Mouse (Mus musculus): ENCODE results near the gene Erc2. TPM values are rescaled to one million over a fixed set of nuclear protein-coding genes. Genes with fewer than 3 reads are reported as not detected.

Gene Erc2
- polyA plus RNA-seq, 1 experiment from 2014 or later = 83.8 TPM

DNA sequence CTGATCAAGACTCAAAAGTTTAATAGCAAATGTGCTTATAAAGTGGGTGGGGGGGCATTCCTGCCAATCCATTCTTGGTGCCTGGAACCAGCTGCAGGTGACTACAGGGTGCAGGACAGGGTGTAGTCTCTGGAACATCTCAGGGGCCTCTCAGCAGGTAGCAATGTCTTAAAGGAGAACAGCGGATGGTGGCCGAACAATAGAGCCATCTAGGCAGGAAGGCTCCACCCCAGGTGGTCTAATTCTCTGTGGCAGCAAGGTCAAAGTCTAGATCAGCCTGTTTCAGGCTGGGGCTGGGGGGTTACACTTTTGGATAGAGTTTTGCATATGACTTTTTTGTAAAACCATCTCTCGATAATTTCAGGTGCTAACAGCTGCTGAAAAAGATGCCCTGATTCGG lies 51.9 kb downstream of the Erc2 start:
- Histone ChIP-seq H3K27ac (no peak overlapping the region), H3K9ac (no peak overlapping the region), H3K4me3 (replicated peaks; ENCODE audit: low read length) (no peak overlapping the region), H3K27me3 (ENCODE audit: control insufficient read depth, insufficient read depth, low read length) (no peaks in the 10 kb centered on the region), H3K36me3 (replicated peaks; ENCODE audit: control insufficient read depth, insufficient read depth) (no peaks in the 10 kb centered on the region), H3K4me1 (replicated peaks; ENCODE audit: control insufficient read depth, insufficient read depth, low read length) (no peaks in the 10 kb centered on the region), H3K4me2 (replicated peaks) (no peak overlapping the region), H3K9me3 (ENCODE audit: control insufficient read depth, low read length) (no peaks in the 10 kb centered on the region)
- DNase-seq (ENCODE audit: low spot score) (no peak), ATAC-seq (ENCODE audit: low FRiP score) (no peak)
- 75% methylated on average over 4 of the region's 4 CpGs for WGBS

DNA sequence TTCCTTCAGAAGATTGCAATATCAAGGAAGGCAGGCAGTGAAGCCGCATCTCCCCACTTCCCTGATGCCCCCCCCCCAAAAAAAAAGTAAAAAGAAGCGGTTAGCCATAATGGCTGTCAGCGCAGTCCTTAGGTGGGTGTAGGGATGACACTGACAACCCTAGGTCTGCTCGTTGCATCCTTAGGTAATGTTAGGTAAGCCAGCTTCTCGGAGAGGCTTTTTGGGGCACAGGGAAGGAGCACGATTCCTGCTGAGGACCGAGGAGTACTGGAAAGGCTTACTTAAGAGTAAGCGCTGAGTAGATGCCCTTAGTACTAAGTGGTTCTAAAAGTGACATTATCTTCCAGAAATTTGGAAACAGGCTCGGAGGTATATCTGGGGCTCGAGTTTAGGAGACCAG lies 52.3 kb downstream of the Erc2 start:
- WGBS = 90% methylated on average over 10 of the region's 10 CpGs
- no peak for ATAC-seq (ENCODE audit: low FRiP score)
- Histone ChIP-seq H3K4me1 (replicated peaks; ENCODE audit: control insufficient read depth, insufficient read depth, low read length) (no peaks in the 10 kb centered on the region), H3K9me3 (ENCODE audit: control insufficient read depth, low read length) (no peaks in the 10 kb centered on the region), H3K27ac (no peak overlapping the region), H3K36me3 (replicated peaks; ENCODE audit: control insufficient read depth, insufficient read depth) (no peaks in the 10 kb centered on the region), H3K9ac (no peak overlapping the region), H3K4me2 (replicated peaks) (no peak overlapping the region), H3K27me3 (ENCODE audit: control insufficient read depth, insufficient read depth, low read length) (no peaks in the 10 kb centered on the region), H3K4me3 (replicated peaks; ENCODE audit: low read length) (no peak overlapping the region)
- no peak for DNase-seq (ENCODE audit: low spot score)

DNA sequence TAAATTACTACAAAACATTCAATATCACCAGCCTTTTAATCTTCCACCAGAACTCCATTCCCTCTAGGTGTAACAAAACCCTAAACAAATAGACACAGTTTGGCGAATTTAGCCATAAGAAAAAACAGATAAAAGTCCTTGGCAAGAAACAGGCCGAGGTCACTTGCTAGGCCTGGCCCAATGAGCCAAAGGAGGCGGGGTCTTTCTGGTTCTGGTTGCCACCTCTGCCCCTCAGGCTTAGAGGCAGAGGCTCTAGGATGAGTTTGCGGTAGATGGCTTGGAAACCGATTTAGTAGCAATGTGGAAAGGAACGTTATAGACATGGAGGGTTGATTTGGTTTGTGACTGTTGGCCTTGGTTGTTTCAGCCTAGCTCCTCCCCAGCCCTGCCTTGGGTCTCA lies 52.8 kb downstream of the Erc2 start:
- ATAC-seq (ENCODE audit: low FRiP score) (no peak), DNase-seq (ENCODE audit: low spot score) (no peak)
- Histone ChIP-seq H3K4me1 (replicated peaks; ENCODE audit: control insufficient read depth, insufficient read depth, low read length) (no peaks in the 10 kb centered on the region), H3K27ac (no peak overlapping the region), H3K4me2 (replicated peaks) (no peak overlapping the region), H3K4me3 (replicated peaks; ENCODE audit: low read length) (no peak overlapping the region), H3K9me3 (ENCODE audit: control insufficient read depth, low read length) (no peaks in the 10 kb centered on the region), H3K9ac (no peak overlapping the region), H3K27me3 (ENCODE audit: control insufficient read depth, insufficient read depth, low read length) (no peaks in the 10 kb centered on the region), H3K36me3 (replicated peaks; ENCODE audit: control insufficient read depth, insufficient read depth) (no peaks in the 10 kb centered on the region)
- 92% methylated on average over 6 of the region's 6 CpGs for WGBS

DNA sequence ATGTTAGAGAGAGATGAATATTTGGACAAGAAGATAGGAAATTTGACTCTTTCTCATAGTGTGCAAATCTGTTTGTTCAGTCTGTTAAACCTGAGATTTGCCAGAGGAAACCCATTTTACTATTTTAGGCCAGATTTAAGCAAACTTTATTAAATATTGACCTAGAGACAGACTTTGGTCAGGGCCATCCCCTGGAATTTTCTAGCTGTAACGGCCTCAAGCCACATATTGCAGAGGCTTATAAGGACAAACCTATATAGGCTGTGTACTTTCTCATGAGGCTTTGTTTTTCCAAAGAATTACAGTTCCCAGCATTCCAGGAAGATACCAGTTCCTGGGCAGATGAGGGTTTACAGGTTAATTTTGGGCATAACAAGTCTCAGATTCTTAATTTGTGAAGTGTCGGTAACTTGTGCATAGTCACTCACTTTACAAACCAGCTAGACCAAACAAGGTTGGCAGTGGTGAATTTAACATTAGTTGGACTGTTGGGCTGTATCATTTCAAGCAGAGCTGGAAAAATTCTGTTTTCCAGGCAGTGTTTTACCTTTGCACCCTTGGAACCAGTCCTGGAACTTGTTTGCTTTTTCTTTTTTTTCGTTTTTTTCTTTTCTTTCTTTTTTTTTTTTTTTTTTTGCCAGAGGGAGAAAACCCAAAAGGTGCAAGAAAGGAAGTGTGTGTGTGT lies 60.3 kb downstream of the Erc2 start:
- Histone ChIP-seq H3K4me1 (replicated peaks; ENCODE audit: control insufficient read depth, insufficient read depth, low read length) (no peaks in the 10 kb centered on the region), H3K36me3 (replicated peaks; ENCODE audit: control insufficient read depth, insufficient read depth) (no peaks in the 10 kb centered on the region), H3K4me3 (replicated peaks; ENCODE audit: low read length) (no peak overlapping the region), H3K9ac (no peak overlapping the region), H3K9me3 (ENCODE audit: control insufficient read depth, low read length) (no peaks in the 10 kb centered on the region), H3K27ac (no peak overlapping the region), H3K27me3 (ENCODE audit: control insufficient read depth, insufficient read depth, low read length) (no peaks in the 10 kb centered on the region), H3K4me2 (replicated peaks) (no peak overlapping the region)
- ATAC-seq (ENCODE audit: low FRiP score) (no peak), DNase-seq (ENCODE audit: low spot score) (no peak)
- WGBS = 82% methylated on average over 3 of the region's 3 CpGs

DNA sequence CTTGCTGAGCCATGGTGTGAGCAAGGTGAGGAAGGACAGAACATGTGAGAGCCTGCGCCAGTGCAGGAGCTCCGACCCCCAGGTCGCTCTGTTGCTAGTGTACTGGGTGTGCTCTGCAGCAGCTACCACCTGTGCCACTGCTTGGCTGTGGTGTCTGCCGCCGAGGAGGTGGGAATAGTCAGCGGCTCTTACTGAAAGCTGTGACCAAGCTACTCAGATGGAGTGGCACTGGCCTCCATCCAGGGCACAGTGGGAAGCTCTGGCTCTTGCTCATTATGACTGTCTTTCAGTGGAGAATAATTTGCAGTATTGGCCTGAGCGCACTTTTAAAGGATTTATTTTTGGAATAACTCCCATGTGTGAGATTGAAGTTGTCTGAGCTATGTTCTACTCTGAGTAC lies 73.6 kb downstream of the Erc2 start:
- Histone ChIP-seq H3K9me3 (ENCODE audit: control insufficient read depth, low read length) (no peaks in the 10 kb centered on the region), H3K9ac (no peak overlapping the region), H3K27me3 (ENCODE audit: control insufficient read depth, insufficient read depth, low read length) (no peaks in the 10 kb centered on the region), H3K27ac (no peak overlapping the region), H3K4me3 (replicated peaks; ENCODE audit: low read length) (no peak overlapping the region), H3K36me3 (replicated peaks; ENCODE audit: control insufficient read depth, insufficient read depth) (no peaks in the 10 kb centered on the region), H3K4me2 (replicated peaks) (no peak overlapping the region), H3K4me1 (replicated peaks; ENCODE audit: control insufficient read depth, insufficient read depth, low read length) (no peaks in the 10 kb centered on the region)
- WGBS = 77% methylated on average over 7 of the region's 7 CpGs
- ATAC-seq (ENCODE audit: low FRiP score) (no peak), DNase-seq (ENCODE audit: low spot score) (peak; percentile 39)

DNA sequence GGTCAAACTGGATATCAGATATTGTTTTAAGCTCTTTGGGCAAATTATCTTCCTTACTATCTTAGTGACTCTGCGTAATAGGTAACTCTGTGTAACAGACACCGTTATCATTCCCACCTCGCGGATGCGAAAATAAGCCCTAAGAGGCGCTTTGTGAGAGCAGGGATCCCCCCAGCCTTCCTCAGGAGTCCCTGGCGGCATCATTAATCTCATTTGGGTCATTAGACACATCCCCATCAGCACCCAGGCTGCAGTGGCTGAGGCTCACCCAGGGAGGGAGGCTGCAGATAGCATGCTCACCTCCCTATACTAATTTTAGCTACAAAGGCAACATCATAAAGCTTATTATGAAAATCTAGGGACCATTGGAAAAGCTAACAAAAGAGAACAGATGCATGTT lies 95.1 kb downstream of the Erc2 start:
- ATAC-seq (ENCODE audit: low FRiP score) (no peak), DNase-seq (ENCODE audit: low spot score) (no peak)
- Histone ChIP-seq H3K4me2 (replicated peaks) (no peak overlapping the region), H3K9me3 (ENCODE audit: control insufficient read depth, low read length) (no peaks in the 10 kb centered on the region), H3K36me3 (replicated peaks; ENCODE audit: control insufficient read depth, insufficient read depth) (no peaks in the 10 kb centered on the region), H3K4me3 (replicated peaks; ENCODE audit: low read length) (no peak overlapping the region), H3K9ac (no peak overlapping the region), H3K27me3 (ENCODE audit: control insufficient read depth, insufficient read depth, low read length) (no peaks in the 10 kb centered on the region), H3K27ac (no peak overlapping the region), H3K4me1 (replicated peaks; ENCODE audit: control insufficient read depth, insufficient read depth, low read length) (no peaks in the 10 kb centered on the region)
- WGBS = 67% methylated on average over 7 of the region's 7 CpGs

DNA sequence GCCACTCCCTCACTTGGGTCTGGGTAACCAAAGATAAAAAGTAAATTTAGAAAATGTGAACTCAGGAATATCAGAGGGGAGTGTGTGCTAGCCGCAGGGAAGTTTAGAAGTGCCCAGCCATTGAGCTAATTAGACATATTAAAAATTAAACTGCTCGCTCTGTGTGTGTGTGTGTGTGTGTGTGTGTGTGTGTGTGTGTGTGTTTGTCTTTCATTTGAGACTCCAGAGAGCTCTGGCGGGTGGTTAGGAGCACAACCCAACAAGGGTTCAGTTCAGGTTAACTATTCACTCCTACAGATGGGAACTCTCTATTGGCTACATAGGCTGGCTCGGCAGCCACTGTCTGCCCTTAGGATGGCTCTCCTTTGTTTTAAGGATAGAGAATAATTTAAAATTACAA lies 97.4 kb downstream of the Erc2 start:
- Histone ChIP-seq H3K4me2 (replicated peaks) (no peak overlapping the region), H3K27ac (no peak overlapping the region), H3K36me3 (replicated peaks; ENCODE audit: control insufficient read depth, insufficient read depth) (no peaks in the 10 kb centered on the region), H3K4me1 (replicated peaks; ENCODE audit: control insufficient read depth, insufficient read depth, low read length) (no peaks in the 10 kb centered on the region), H3K4me3 (replicated peaks; ENCODE audit: low read length) (no peak overlapping the region), H3K9me3 (ENCODE audit: control insufficient read depth, low read length) (no peaks in the 10 kb centered on the region), H3K9ac (no peak overlapping the region), H3K27me3 (ENCODE audit: control insufficient read depth, insufficient read depth, low read length) (no peaks in the 10 kb centered on the region)
- ATAC-seq (ENCODE audit: low FRiP score) (no peak), DNase-seq (ENCODE audit: low spot score) (no peak)
- 86% methylated on average over 4 of the region's 4 CpGs for WGBS

DNA sequence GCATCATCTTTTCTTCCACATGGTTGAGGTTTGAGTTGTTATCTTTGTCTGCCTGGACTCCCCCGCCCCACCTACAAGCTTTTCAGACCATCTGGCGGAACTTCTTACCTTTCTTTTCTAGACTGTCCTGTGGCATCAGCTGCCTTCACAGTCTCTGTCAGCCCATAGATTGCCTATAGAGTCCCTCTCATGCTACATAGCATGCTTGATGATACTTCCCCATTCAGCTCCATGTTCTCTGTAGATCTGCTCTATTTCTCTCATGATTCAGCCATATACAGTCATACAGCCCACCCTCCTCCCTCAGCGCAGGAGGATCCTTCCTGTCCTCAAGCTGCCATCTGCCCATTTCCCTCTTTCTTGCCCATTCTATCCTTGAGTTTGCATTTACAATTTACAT lies 98.7 kb downstream of the Erc2 start:
- Histone ChIP-seq H3K9ac (no peak overlapping the region), H3K27me3 (ENCODE audit: control insufficient read depth, insufficient read depth, low read length) (no peaks in the 10 kb centered on the region), H3K4me2 (replicated peaks) (no peak overlapping the region), H3K27ac (no peak overlapping the region), H3K9me3 (ENCODE audit: control insufficient read depth, low read length) (no peaks in the 10 kb centered on the region), H3K4me3 (replicated peaks; ENCODE audit: low read length) (no peak overlapping the region), H3K4me1 (replicated peaks; ENCODE audit: control insufficient read depth, insufficient read depth, low read length) (no peaks in the 10 kb centered on the region), H3K36me3 (replicated peaks; ENCODE audit: control insufficient read depth, insufficient read depth) (no peaks in the 10 kb centered on the region)
- WGBS = 94% methylated on average over 3 of the region's 3 CpGs
- DNase-seq (ENCODE audit: low spot score) = no peak
- no peak for ATAC-seq (ENCODE audit: low FRiP score)

DNA sequence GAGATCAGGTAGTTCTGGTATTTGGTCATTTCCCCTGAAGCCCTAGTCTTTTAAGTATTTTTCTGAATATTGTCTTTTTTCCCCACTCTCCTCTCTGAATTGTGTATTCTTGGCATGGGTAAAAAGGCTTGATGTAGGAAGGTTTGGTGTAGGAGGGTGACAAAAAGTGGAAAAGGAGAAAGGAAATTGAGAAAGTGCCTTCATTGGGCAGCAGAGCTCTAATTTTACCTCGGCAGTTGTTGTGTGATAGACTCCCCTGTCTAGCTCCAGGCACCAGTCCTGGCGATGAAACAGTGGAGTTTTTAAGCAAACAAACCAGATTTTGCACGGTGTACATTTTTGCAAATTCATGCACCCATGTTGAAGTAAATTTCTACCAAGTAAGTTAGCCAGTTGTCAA lies 99.5 kb downstream of the Erc2 start:
- Histone ChIP-seq H3K27ac (no peak overlapping the region), H3K36me3 (replicated peaks; ENCODE audit: control insufficient read depth, insufficient read depth) (no peaks in the 10 kb centered on the region), H3K9me3 (ENCODE audit: control insufficient read depth, low read length) (no peaks in the 10 kb centered on the region), H3K27me3 (ENCODE audit: control insufficient read depth, insufficient read depth, low read length) (no peaks in the 10 kb centered on the region), H3K4me3 (replicated peaks; ENCODE audit: low read length) (no peak overlapping the region), H3K4me2 (replicated peaks) (no peak overlapping the region), H3K9ac (no peak overlapping the region), H3K4me1 (replicated peaks; ENCODE audit: control insufficient read depth, insufficient read depth, low read length) (no peaks in the 10 kb centered on the region)
- ATAC-seq (ENCODE audit: low FRiP score) (no peak), DNase-seq (ENCODE audit: low spot score) (no peak)
- 87% methylated on average over 3 of the region's 3 CpGs for WGBS

DNA sequence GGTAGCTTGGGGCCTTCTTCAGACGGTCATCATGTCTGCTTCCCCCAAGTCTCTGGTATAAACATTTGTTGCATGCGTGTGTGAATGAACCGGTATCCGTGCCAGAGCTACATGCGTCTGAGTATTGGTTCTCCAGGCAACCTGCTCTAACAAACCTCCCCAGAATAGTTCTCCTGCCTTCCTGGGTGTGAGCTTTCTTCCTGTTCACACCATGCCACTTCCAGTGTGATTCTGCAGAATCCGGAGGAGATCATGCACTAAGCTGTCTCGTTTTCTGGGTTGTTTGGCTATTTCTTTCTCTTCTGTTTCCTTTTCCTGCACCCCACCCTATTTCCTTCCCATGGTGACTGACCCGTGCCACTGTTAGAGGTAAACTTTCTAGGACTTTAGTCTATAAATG lies 105.3 kb downstream of the Erc2 start:
- Histone ChIP-seq H3K4me3 (replicated peaks; ENCODE audit: low read length) (no peak overlapping the region), H3K4me1 (replicated peaks; ENCODE audit: control insufficient read depth, insufficient read depth, low read length) (no peaks in the 10 kb centered on the region), H3K36me3 (replicated peaks; ENCODE audit: control insufficient read depth, insufficient read depth) (no peaks in the 10 kb centered on the region), H3K4me2 (replicated peaks) (no peak overlapping the region), H3K9ac (no peak overlapping the region), H3K9me3 (ENCODE audit: control insufficient read depth, low read length) (no peaks in the 10 kb centered on the region), H3K27ac (no peak overlapping the region), H3K27me3 (ENCODE audit: control insufficient read depth, insufficient read depth, low read length) (no peaks in the 10 kb centered on the region)
- no peak for DNase-seq (ENCODE audit: low spot score)
- 83% methylated on average over 8 of the region's 8 CpGs for WGBS
- no peak for ATAC-seq (ENCODE audit: low FRiP score)
